Mouse (Mus musculus) stomach, embryonic 14.5 days (tissue): Measurements from ENCODE around the gene Stac. TPM values are rescaled to one million over a fixed set of nuclear protein-coding genes. Genes with fewer than 3 reads are reported as not detected.

Experiments used
- ATAC-seq: fragments of 200-750 bp; cut with Nextera tagmentation; 2 replicates; pipeline ENCODE4 v1.8.0; 2017; ENCODE audit warnings: low read depth, moderate TSS enrichment; ENCODE audit not compliant: insufficient number of reproducible peaks, insufficient read depth, low FRiP score
- H3K27ac ChIP-seq: fragments of 300-500 bp; sonication (generic); 2 replicates; pipeline ENCODE4 v1.5.1; 2014; ENCODE audit warnings: mild to moderate bottlenecking, low read length, moderate library complexity, mixed read lengths
- H3K27me3 ChIP-seq: fragments of 300-500 bp; sonication (generic); 2 replicates; pipeline ENCODE4 v1.6.1; 2014; ENCODE audit warnings: low read length, control low read depth, mixed read lengths; ENCODE audit not compliant: control insufficient read depth, insufficient read depth
- H3K36me3 ChIP-seq: fragments of 300-500 bp; sonication (generic); 2 replicates; pipeline ENCODE4 v1.6.1; 2014; ENCODE audit warnings: mild to moderate bottlenecking, control low read depth, low read length, moderate library complexity, mixed read lengths; ENCODE audit not compliant: control insufficient read depth, insufficient read depth
- H3K4me1 ChIP-seq: fragments of 300-500 bp; sonication (generic); 2 replicates; pipeline ENCODE4 v1.6.1; 2014; ENCODE audit warnings: low read length, control low read depth, mixed read lengths; ENCODE audit not compliant: control insufficient read depth, insufficient read depth
- H3K4me2 ChIP-seq: fragments of 300-500 bp; sonication (generic); replicated peaks from 2 replicates; pipeline ENCODE4 v1.6.1; 2014; ENCODE audit warnings: low read depth, low read length, control low read depth
- H3K4me3 ChIP-seq: fragments of 300-500 bp; sonication (generic); 2 replicates; pipeline ENCODE4 v1.5.1; 2014; ENCODE audit warnings: low read depth, low read length, control low read depth
- H3K9ac ChIP-seq: fragments of 300-500 bp; sonication (generic); replicated peaks from 2 replicates; pipeline ENCODE4 v1.6.1; 2014; ENCODE audit warnings: low read depth, mild to moderate bottlenecking, control low read depth, low read length, moderate library complexity, mixed read lengths
- H3K9me3 ChIP-seq: fragments of 300-500 bp; sonication (generic); 2 replicates; pipeline ENCODE4 v1.6.1; 2016; ENCODE audit warnings: low read depth, low read length, control low read depth; ENCODE audit not compliant: control insufficient read depth
- WGBS: fragments of 180-500 bp; shearing (Covaris S2); extraction: QIAGEN DNeasy Blood & Tissue Kit; methylation state at CpG from one replicate; pipeline ENCODE4 v1.1.7; 2014; 5-methylcytosine and 5-hydroxymethylcytosine counted together
- polyA plus RNA-seq: library from polyadenylated mRNA; unstranded; fragments of >200 nt; fragmentation: Nextera tagmentation; extraction: Ambion mirVana; gene quantifications from 2 replicates; pipeline ENCODE4 v1.2.1, GENCODE M21; 2014

The Stac gene
- polyA plus RNA-seq = 2.6 and 6.8 TPM in 2 replicates

GRCm38 (mm10) chr9:111689680-111690483 is at the start of gene Stac:
Gene Stac (minus strand): TSS chr9:111690348.
- WGBS = 3% methylated on average over 64 of the region's 64 CpGs

GRCm38 (mm10) chr9:111739431-111740245 is 49.5 kb upstream of the Stac start:
- H3K36me3 ChIP-seq = no peaks in the 10 kb centered on the region
- H3K27ac ChIP-seq = no peak overlapping the region
- 47% methylated on average over 10 of the region's 10 CpGs for WGBS
- no peaks in the 10 kb centered on the region for H3K9me3 ChIP-seq
- no peak overlapping the region for H3K4me3 ChIP-seq
- no peak overlapping the region for H3K4me2 ChIP-seq
- no peak overlapping the region for H3K9ac ChIP-seq
- 0 out of 2 replicates have a peak, but pooled peaks have one; percentile 23 for ATAC-seq
- H3K4me1 ChIP-seq = 0 out of 2 replicates have a peak, but pooled peaks cover 6% of the 10 kb centered on the region
- H3K27me3 ChIP-seq = no peaks in the 10 kb centered on the region

More at GRCm38 (mm10) chr9:111689680-111690483, at the start of gene Stac:
- Histone ChIP-seq H3K36me3 (no peaks in the 10 kb centered on the region), H3K4me2 (peak within 1 kb of the TSS; percentile 80), H3K9me3 (no peaks in the 10 kb centered on the region), H3K27ac (no peak within 1 kb of the TSS), H3K4me1 (no peaks in the 10 kb centered on the region), H3K9ac (no peak within 1 kb of the TSS), H3K27me3 (peaks cover 4% of the 10 kb centered on the region; the same call in 1 of the 2 replicates), H3K4me3 (peak within 1 kb of the TSS; percentile 36)
- ATAC-seq = peak; percentile 71; the same call in 1 of the 2 replicates

GRCm38 (mm10) chr9:111739026-111739425 is 48.9 kb upstream of the Stac start:
- Histone ChIP-seq H3K36me3 (no peaks in the 10 kb centered on the region), H3K9me3 (no peaks in the 10 kb centered on the region), H3K27ac (no peak overlapping the region), H3K4me2 (no peak overlapping the region), H3K9ac (no peak overlapping the region), H3K4me1 (0 out of 2 replicates have a peak, but pooled peaks cover 6% of the 10 kb centered on the region), H3K4me3 (no peak overlapping the region), H3K27me3 (no peaks in the 10 kb centered on the region)
- WGBS = 65% methylated on average over 3 of the region's 3 CpGs
- ATAC-seq = no peak

- Histone ChIP-seq H3K9ac (no peak overlapping the region), H3K36me3 (no peaks in the 10 kb centered on the region)
- no peak for ATAC-seq
Measured at GRCm38 (mm10) chr9:111737796-111738195, 47.6 kb upstream of the Stac start.

GRCm38 (mm10) chr9:111735931-111736330 is 45.8 kb upstream of the Stac start:
- H3K9me3 ChIP-seq = no peaks in the 10 kb centered on the region
- H3K36me3 ChIP-seq = no peaks in the 10 kb centered on the region
- no peak overlapping the region for H3K4me3 ChIP-seq
- H3K27ac ChIP-seq = no peak overlapping the region
- H3K4me2 ChIP-seq = no peak overlapping the region
- no peak overlapping the region for H3K9ac ChIP-seq
- H3K27me3 ChIP-seq = no peaks in the 10 kb centered on the region
- ATAC-seq = no peak
- WGBS = 73% methylated on average over 3 of the region's 3 CpGs
- 0 out of 2 replicates have a peak, but pooled peaks cover 6% of the 10 kb centered on the region for H3K4me1 ChIP-seq

More at GRCm38 (mm10) chr9:111737796-111738195, 47.6 kb upstream of the Stac start:
- H3K9me3 ChIP-seq = no peaks in the 10 kb centered on the region
- H3K27me3 ChIP-seq = no peaks in the 10 kb centered on the region
- no peak overlapping the region for H3K27ac ChIP-seq
- no peak overlapping the region for H3K4me2 ChIP-seq
- 0 out of 2 replicates have a peak, but pooled peaks cover 6% of the 10 kb centered on the region for H3K4me1 ChIP-seq
- WGBS = 75% methylated on average over 2 of the region's 2 CpGs
- no peak overlapping the region for H3K4me3 ChIP-seq

- Histone ChIP-seq H3K4me3 (no peak overlapping the region), H3K4me1 (no peaks in the 10 kb centered on the region), H3K4me2 (no peak overlapping the region), H3K27ac (no peak overlapping the region), H3K9me3 (no peaks in the 10 kb centered on the region), H3K9ac (no peak overlapping the region), H3K27me3 (no peaks in the 10 kb centered on the region), H3K36me3 (no peaks in the 10 kb centered on the region)
- no peak for ATAC-seq
- WGBS = 62% methylated on average over 9 of the region's 9 CpGs
Measured at GRCm38 (mm10) chr9:111731939-111732670, 42.0 kb upstream of the Stac start.

- Histone ChIP-seq H3K4me3 (no peak overlapping the region), H3K4me1 (no peaks in the 10 kb centered on the region), H3K9me3 (no peaks in the 10 kb centered on the region), H3K27me3 (no peaks in the 10 kb centered on the region), H3K27ac (peak overlapping the region; percentile 34; the same call in 1 of the 2 replicates), H3K4me2 (no peak overlapping the region), H3K9ac (no peak overlapping the region), H3K36me3 (no peaks in the 10 kb centered on the region)
- 22% methylated on average over 5 of the region's 5 CpGs for WGBS
- peak; percentile 81; the same call in 1 of the 2 replicates for ATAC-seq
Measured at GRCm38 (mm10) chr9:111724981-111725593, 34.9 kb upstream of the Stac start.
